Mouse (Mus musculus): Measurements from ENCODE around the gene Myof. TPM values are rescaled to one million over a fixed set of nuclear protein-coding genes. Genes with fewer than 3 reads are reported as not detected.
A peak's percentile ranks its signal among the peaks of the same experiment; 100 is the strongest.

Gene Myof
- 1 to 10 TPM; 4.0 to 5.3 TPM for total RNA-seq (2021)

GRCm38 (mm10) chr19:38043281-38043981 lies at the start of gene Myof:
Gene Myof, minus strand, starts transcription at chr19:38043577.
- DNase-seq = no peak

GRCm38 (mm10) chr19:38091512-38091985 lies 48.2 kb upstream of the Myof start:
- no peak for DNase-seq

GRCm38 (mm10) chr19:38089358-38089757 lies 46.0 kb upstream of the Myof start:
- no peak for DNase-seq

GRCm38 (mm10) chr19:38086948-38087551 lies 43.7 kb upstream of the Myof start:
- peak in 1 of 2 experiments; percentile 11 for DNase-seq

GRCm38 (mm10) chr19:38085841-38086240 lies 42.5 kb upstream of the Myof start:
- no peak for DNase-seq

- no peak for DNase-seq
Measured at GRCm38 (mm10) chr19:38082931-38083525, 39.7 kb upstream of the Myof start.

- DNase-seq = no peak
Measured at GRCm38 (mm10) chr19:38081361-38081760, 38.0 kb upstream of the Myof start.

- no peak for DNase-seq
Measured at GRCm38 (mm10) chr19:38077851-38078540, 34.6 kb upstream of the Myof start.

- no peak for DNase-seq
Measured at GRCm38 (mm10) chr19:38076251-38076650, 32.9 kb upstream of the Myof start.

GRCm38 (mm10) chr19:38075051-38075450 lies 31.7 kb upstream of the Myof start:
- DNase-seq = no peak

GRCm38 (mm10) chr19:38073226-38073625 lies 29.8 kb upstream of the Myof start:
- DNase-seq = no peak

- no peak for DNase-seq
Measured at GRCm38 (mm10) chr19:38064051-38064450, 20.7 kb upstream of the Myof start.

- DNase-seq = no peak
Measured at GRCm38 (mm10) chr19:38063201-38063600, 19.8 kb upstream of the Myof start.

- no peak for DNase-seq
Measured at GRCm38 (mm10) chr19:38056931-38057330, 13.6 kb upstream of the Myof start.

- no peak for DNase-seq
Measured at GRCm38 (mm10) chr19:38056276-38056675, 12.9 kb upstream of the Myof start.

- no peak for DNase-seq
Measured at GRCm38 (mm10) chr19:38055798-38056197, 12.4 kb upstream of the Myof start.

- DNase-seq = peak; percentile 92
Measured at GRCm38 (mm10) chr19:38054720-38055192, 11.4 kb upstream of the Myof start, which contains the start of gene Cep55. Gene Cep55, plus strand, starts transcription at chr19:38055011.

GRCm38 (mm10) chr19:38054149-38054719 lies 10.9 kb upstream of the Myof start:
- DNase-seq = no peak

- DNase-seq = no peak
Measured at GRCm38 (mm10) chr19:38053227-38054041, 10.1 kb upstream of the Myof start.

- no peak for DNase-seq
Measured at GRCm38 (mm10) chr19:38049686-38050085, 6.3 kb upstream of the Myof start.

GRCm38 (mm10) chr19:38045198-38045597 lies 1.8 kb upstream of the Myof start:
- DNase-seq = no peak
